Mouse (Mus musculus) thymus, adult 18-20 months (tissue): Measurements from ENCODE around the gene Nuak2.
"Not testable (repeated sequence)": the region's sequence is repeated elsewhere in the genome, so short reads cannot be mapped to it uniquely, and the experiment has no call there.

ENCODE experiments used
- DNase-seq, 2 experiments: peaks; one replicate each; pipeline ENCODE4 v3.0.0; 2022; ENCODE audit warnings: mixed read lengths in 2 of 2

Gene Nuak2

DNA sequence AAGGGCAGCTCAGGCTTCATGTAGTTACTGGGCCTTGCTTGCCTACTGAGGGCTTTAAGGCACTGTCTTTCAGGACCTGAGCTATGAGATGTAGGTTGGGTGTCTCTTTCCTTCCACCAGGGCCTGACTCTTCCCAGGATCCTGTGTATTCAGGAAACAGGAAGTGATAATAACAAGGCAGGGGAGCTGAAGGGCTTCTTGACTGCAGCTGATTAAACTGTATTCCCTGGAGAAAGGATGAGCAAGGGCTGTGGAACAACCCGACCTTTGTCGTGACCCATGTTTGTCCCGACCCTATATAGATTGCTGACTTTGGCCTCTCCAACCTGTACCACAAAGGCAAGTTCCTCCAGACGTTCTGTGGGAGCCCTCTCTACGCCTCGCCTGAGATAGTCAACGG, 13.7 kb downstream of the Nuak2 start:
- no peak for DNase-seq

DNA sequence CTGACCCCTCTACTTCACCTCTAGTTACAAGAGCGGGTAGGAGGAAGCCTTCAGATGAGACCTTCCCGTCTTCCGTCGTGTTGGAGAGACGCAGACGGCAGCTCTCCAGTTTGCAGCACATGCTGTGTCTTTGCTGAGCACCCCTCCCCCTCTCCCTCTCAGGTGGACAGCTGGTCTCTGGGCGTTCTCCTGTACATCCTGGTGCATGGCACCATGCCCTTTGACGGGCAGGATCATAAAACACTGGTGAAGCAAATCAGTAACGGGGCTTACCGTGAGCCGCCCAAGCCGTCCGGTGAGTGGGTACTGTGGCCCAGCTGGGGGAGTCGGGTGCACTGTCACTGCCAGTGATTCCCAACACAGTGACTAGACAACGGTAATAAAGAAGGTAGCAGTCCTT, 14.5 kb downstream of the Nuak2 start:
- DNase-seq: no peak

DNA sequence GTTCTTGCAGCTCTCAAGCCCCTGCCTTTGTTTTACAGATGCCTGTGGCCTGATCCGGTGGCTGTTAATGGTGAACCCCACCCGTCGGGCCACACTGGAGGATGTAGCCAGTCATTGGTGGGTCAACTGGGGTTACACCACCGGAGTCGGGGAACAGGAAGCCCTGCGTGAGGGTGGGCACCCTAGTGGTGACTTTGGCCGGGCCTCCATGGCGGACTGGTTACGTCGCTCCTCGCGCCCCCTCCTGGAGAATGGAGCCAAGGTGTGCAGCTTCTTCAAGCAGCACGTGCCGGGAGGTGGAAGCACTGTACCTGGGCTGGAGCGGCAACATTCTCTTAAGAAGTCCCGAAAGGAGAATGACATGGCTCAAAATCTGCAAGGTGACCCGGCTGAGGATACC, 15.4 kb downstream of the Nuak2 start:
- no peak for DNase-seq

DNA sequence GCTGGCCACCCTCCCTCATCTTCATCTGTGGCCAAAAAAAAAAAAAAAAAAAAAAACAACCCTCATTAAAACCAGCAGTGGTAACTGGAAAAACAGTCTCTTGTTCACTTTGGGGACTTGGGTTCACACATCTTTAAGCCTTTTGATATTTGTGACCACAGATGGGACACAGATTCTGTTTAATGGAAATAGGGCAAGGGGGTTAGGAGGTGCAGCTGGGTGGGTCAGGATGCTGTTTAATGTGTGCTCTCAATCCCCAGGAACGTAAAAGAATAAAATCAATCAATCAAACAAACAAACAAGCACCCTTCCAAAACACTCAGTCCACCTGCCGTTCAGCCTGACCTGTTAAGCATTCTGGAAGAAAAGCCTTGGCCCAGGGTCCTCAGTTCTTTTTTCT, 17.3 kb downstream of the Nuak2 start:
- DNase-seq: no peak

- no peak for DNase-seq
Observed at GRCm38 (mm10) chr1:132333675-132334141, 17.8 kb downstream of the Nuak2 start.

DNA sequence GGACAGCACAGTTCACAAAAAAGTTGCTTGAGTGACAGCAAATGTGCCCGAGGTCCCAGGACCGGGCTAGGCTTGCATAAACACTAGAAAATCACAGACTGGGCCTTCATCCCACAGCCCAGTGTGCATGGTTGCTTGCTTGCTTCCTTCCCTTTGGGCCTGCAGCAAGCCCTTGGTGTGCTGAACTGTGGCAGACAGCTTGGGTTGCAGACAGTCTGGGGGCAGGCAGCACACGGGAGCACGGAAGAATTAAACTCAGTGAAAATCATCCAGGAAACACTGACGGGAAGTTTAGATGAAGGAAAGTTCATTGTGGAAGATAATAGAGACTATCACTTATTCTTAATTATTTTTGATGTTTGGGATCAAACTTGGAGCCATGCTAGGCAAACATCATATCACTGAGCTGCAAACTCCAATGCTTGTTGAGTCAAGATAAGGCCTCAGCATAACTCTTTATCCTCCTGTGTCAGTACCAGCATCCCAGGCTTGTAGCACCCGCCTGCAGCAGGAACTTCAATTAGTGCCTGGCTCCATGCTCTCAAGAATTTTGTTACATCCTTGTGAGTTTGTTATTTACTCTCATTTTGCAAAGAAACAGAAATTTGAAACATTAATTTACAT, 18.4 kb downstream of the Nuak2 start:
- DNase-seq: no peak

GRCm38 (mm10) chr1:132335378-132335965, 19.5 kb downstream of the Nuak2 start:
- no peak for DNase-seq

DNA sequence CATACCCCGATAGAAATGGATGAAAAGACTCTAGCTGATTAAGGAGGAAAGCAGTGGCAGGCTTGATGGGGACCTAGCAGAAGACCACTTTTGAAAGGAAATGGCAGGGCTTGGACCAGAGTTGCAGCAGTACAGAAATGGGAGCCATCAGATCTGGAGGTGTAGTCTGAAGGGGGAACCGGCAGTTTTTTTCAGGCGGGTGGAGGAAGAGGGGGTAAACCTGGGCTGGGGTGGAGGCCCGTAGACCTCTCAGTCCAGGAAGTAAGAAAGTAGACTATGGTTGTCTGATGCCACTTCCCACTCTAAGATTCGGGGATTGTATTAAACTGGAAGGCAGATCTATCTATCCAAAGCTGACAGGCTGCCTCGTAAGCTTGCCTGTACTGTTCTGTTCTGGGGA, 21.0 kb downstream of the Nuak2 start:
- no peak for DNase-seq

- DNase-seq: no peak
Observed at GRCm38 (mm10) chr1:132338027-132338660, 22.2 kb downstream of the Nuak2 start.

GRCm38 (mm10) chr1:132341731-132342501, 26.0 kb downstream of the Nuak2 start:
- DNase-seq: peak; percentile 63 to 78

DNA sequence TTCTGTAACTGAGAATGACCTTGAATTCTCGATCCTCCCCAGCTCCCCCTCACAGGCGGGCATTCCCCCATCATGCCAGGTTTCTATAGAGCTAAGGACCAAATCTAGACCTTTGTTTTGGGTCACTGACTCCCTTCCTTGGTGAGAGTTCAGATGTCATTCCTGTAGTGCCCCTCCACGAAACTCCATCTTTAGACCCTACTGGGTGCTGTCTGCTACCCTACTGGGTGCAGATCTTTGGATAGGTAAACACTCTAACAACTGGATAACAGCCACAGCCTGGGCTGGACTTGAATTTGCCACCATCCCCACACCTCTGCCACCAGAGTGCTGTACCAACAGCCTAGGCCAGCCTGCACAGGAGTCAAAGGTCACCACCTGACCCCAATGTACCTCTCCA, 26.6 kb downstream of the Nuak2 start:
- no peak for DNase-seq

DNA sequence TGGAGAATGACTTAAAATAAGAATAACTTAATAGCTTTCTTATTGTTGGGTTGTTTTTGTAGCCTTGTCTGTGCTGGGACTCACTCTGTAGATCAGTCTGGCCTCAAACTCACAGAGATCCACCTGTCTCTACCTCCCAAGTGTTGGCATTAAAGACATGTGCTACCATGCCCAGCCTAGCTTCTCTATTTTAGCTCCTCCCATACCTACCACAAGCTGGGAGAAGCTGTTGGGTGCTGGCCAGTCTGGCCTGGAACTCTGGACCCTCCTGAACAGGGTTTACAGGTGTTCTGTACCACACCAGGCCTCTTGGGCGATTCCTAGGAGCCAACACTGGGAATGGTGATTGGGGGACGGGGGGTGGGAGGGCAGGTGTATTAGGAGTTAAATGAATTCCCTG, 27.3 kb downstream of the Nuak2 start:
- DNase-seq: no peak

- no peak for DNase-seq
Observed at GRCm38 (mm10) chr1:132343656-132344055, 27.7 kb downstream of the Nuak2 start.

DNA sequence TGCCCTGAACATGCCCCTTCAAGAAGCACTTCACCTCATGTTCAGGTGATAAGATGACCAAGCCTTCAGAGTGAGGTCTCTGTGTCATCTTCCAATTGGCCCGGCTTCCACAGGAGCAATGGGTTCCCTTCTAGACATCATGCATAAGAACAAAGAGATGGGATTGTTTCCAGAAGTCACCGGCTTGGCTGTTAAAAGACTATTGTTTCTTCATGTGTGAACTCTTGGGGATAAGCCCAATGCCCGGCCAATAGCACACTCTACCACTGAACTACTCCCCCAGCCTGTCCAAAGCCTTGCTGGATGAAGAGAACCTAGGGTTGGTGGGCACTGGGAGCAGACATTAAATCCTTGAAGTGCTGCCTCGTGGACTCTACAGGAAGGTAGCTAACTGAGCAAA, 29.6 kb downstream of the Nuak2 start:
- no peak for DNase-seq

GRCm38 (mm10) chr1:132346134-132346851, 30.4 kb downstream of the Nuak2 start:
- no peak for DNase-seq

DNA sequence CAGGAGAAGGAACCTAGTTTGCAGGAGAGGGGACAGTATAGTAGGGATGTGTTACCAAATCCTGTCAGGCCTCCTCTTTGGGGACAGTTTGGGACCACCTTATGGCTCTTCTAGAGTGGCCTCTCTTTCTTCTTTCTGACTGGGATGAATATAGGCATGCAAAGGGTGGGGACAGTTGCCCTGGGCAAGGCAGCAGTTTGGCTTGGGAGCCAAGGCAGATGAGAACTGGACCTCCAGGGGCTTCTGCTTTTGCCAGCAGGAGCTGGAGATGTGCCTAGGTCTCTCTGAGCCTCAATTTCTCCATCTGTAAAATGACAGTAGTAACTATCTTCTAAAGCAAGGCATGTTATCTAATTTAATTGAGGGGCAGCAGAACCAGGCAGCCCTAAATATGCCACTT, 31.0 kb downstream of the Nuak2 start:
- DNase-seq: no peak

DNA sequence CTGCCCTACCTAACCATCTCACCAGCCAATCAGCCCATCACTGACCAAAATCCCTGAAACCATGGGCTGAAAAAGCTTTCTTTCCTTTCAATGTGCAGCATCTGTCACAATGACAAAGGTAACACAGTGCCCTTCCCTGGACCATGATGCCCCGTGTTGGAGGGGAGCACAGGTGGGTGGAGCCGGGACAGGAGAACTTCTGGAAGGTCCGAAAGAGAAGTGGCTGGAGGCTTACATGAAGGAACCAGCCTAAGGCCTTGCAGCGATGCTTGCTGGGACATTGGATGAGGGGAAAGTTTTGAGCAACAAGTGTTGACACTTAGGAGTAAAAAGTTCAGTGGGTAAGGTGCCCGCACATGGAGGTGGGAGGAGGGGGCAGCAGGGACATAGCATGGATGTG, 32.5 kb downstream of the Nuak2 start:
- no peak for DNase-seq

GRCm38 (mm10) chr1:132349049-132349448, 33.1 kb downstream of the Nuak2 start:
- DNase-seq: not testable (repeated sequence)

- DNase-seq: not testable (repeated sequence)
Observed at GRCm38 (mm10) chr1:132349601-132350000, 33.7 kb downstream of the Nuak2 start.

DNA sequence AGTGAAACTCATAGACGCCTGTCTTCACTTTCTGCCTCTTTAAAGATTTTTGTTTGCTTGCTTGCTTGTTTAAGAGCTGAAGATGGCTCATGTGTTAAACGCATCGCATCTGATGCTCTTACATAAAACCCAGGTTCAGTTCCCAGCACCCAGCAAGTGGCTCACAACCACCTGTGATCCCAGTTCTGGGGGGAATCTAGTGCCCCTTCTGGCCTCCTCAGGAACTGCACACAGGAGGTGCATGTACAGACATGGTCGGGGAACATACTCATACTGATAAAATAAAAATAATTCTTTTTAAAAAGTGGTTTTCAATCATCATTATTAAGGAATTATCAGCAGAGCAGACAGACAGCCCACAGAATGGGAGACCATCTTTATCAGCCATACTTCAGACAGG, 35.1 kb downstream of the Nuak2 start:
- no peak for DNase-seq

DNA sequence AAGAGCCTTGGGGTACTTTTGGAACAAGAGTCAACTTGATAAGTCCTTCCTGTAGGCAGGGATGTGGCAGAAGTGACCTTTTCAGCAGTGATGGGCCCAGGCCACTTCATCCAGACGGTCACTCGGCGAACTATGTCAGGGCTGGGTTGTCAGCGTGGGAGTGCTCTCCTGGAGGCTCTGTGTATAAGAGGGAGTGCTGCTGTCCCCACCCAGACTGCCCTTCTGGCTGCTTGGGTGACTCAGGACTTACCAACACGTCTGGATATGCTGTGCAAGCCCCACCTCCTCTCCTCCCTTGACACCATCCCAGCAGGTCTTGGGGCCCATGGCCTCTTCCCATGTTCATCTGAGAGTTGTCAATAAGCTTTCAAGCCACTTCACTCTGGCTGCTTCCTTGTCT, 37.5 kb downstream of the Nuak2 start:
- no peak for DNase-seq

DNA sequence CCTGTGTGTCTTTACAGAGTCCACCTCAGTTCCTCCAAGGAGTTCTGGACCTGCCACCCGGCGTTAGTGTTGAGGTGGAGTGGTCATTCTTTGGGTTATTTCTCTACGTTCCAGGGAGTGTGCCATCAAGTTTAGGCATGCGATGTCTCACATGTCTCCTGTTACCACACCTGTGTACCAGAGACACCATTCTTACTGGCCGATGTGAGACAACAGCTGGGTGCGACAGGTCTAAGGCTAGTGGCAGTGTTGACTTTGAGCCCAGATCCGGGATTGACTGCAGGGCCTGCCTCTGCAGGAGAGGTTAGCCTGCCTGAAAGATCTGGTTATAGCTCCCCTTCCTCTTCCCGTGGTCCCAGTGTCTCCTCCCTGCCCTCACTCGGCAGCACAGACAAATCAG, 38.3 kb downstream of the Nuak2 start:
- DNase-seq: no peak

DNA sequence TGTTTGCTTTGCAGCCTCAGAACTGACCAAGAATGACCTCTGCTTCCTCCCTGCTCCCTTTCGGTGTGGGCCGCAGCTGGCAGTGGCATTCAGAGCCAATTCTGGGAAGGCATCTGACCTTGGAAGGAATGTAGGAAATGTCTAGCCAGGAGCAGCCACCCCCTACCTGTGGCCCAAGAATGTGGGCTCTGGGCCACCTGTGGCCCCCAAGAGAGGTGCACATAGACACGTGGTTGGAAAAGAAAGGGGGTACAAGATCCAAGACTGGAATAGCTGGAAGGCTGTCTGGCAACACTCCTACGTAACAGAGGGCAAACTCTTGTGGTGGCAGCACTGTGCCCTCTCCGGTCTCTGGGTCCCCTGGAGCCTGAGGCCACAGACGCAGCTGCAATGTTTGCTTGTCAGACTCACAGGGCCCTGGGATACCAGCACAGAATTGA, 39.3 kb downstream of the Nuak2 start:
- DNase-seq: no peak
